Mouse (Mus musculus): Measurements from ENCODE around the gene Scap.
A peak's percentile ranks its signal among the peaks of the same experiment; 100 is the strongest.
"Not testable (repeated sequence)": the region's sequence is repeated elsewhere in the genome, so short reads cannot be mapped to it uniquely, and the experiment has no call there.

The Scap gene

DNA sequence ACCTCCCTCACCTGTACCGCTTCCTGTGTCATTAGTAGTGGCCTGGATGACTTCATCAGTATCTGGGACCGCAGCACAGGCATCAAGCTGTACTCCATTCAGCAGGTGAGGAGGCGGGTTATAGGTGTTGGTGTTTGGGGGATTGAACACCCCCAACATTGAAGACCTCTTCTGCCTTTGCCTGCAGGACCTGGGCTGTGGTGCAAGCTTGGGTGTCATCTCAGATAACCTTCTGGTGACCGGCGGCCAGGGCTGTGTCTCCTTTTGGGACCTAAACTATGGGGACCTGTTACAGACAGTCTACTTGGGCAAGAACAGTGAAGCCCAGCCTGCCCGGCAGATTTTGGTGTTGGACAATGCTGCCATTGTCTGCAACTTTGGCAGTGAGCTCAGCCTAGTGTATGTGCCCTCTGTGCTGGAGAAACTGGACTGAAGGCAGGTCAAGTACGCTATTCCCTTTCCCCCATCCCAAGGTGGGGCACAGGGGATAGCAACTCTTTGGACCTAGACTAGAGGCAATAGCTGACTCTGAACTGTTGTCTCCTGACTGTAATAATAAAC, 51.4 kb downstream of the Scap start:
- DNase-seq (ENCODE audit: low read depth, low spot score) = no peak

DNA sequence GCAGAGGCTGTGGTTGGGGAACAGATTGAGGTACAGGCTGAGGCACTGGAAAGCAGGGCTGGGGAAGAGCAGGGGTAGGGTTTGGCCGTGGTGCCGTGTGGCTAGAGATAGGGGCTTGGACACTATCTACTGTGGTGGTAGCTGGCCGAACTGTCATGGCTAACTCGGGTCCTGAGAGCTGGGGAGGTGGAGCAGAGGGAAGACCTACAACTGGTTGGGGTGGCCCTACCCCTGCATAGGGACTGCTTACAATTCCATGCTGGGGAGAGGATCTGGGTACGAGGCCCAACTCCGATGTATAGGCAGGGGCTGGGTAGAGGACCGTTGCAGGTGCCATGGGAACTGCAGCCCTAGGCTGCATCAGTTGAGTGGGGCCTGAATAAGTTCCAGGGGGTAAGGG, 54.9 kb downstream of the Scap start:
- DNase-seq (ENCODE audit: low read depth, low spot score) = no peak

DNA sequence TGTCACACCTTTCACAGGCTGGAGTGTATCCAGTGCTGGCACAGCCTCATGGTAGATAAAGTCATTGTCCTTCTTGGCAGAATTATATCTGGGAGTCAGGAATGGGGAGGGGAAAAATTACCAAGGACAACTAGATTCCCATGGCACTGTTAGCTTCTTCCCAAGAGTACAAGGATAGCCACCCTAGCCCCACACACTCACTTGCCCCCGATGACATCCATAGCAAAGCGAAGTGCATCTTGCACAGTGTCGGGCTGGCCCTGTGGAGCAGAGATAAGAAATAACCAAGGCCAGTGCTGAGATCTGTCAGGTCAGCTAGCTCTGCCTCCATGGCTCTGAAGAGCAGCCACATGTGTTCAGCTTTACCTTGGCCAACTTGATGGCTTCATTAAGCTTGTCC, 57.8 kb downstream of the Scap start:
- no peak for DNase-seq (ENCODE audit: low read depth, low spot score)

DNA sequence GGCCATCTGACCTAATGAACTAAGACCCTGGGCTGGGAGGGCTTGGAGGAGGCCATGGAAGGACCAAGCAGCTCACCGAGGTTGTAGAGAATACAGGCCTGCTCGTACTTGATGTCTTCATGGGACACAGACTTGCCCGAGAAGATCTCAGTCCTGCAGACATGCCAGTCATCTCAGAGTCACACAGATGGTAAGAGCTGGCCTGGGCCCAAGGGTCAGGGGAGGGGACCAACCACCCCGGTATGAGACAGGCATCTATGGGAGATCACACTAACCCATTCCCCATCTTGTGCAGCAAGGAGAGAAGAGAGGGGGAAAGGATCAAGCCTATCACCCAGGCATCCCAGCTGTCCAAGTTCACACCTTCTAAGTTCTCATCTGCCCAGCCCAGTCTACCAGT, 60.2 kb downstream of the Scap start:
- DNase-seq (ENCODE audit: low read depth, low spot score) = no peak

DNA sequence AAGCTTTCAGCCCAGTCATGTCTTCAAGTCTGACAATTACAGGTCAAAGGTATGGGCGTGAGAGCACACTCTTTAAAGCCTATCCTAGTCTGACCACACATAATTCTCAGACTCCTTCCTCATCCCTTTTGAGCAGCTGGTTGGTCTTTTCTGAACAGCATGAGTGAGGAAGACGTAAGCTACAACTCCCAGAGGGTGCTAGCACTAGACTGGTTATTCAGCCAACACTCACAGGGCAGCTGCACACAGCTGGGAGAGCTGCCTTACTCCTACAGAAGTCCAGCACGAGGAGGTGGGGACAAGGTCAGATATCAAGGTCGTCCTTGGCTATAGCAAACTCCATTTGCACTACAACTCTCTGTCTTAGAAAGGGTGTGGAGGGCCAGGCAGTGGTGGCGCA, 67.6 kb downstream of the Scap start:
- DNase-seq (ENCODE audit: low read depth, low spot score) = no peak

DNA sequence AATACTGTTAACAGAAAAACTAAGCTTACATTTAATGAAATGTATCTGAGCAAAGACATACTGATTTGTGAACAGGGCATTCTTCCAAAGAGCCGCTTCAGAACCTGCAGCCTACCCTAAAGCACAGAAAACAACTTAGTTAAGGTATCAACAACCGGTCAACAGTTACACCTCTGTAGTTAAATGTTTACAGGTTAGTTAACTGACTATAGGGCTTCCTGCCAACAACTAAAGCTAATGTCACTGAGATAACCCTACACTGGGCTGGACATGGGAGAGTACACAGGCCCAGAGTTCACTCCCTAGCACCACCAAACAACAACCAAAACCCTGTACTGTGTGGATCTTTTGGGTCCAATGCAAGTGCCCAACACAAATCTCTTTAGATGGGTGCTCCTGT, 69.6 kb downstream of the Scap start:
- no peak for DNase-seq (ENCODE audit: low read depth, low spot score)

DNA sequence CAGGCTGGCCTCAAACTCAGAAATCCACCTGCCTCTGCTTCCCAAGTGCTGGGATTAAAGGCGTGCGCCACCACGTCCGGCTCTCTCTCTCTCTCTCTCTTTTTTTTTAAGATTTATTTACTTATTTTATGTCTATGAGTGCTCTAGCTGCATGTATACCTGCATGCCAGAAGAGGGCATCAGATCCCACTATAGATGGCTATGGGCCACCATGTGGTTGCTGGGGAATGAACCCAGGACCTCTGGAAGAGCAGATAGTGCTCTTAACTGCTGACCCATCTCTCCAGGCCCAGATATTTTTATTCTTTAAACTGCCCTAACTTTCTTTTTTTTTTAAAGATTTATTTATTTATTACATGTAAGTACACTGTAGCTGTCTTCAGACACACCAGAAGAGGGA, 70.2 kb downstream of the Scap start:
- not testable (repeated sequence) for DNase-seq (ENCODE audit: low read depth, low spot score)

DNA sequence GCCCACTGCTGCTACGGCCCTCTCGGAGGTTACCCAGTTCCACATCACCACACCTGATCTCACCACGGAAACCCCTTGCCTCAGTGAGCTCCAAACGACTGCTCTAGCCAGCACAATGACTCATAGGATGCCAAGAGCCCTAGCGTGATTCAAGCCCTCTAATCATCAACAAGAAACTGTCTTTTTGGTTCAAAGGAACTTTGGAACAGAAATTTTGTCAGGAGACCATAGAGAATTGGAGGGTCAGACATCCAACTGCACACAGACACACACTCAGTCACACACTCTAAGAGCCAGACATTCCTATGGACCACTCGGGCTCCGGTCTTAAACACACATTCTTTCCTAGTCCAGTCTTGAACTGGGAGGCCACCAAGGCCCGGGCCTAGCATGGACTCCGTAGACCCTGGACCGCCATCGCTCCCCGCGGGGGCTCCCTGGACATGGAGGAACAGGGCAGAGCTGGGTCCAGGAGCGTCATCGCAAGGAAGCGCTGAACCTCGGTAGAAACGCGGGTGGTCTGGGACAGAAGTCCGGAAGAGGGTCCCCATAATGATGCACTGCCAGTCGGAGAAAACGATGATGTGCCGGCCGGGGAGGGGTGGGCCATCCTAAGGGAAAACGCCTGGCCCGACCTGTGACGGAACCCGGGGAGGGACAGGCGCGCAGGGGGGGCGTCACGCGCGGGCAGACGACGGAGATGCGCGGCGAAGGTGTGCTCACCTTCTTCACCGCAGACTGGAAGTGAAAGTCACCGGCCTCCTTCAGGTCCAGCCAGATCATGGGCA, 74.4 kb downstream of the Scap start:
- DNase-seq (ENCODE audit: low read depth, low spot score) = peak; percentile 57

DNA sequence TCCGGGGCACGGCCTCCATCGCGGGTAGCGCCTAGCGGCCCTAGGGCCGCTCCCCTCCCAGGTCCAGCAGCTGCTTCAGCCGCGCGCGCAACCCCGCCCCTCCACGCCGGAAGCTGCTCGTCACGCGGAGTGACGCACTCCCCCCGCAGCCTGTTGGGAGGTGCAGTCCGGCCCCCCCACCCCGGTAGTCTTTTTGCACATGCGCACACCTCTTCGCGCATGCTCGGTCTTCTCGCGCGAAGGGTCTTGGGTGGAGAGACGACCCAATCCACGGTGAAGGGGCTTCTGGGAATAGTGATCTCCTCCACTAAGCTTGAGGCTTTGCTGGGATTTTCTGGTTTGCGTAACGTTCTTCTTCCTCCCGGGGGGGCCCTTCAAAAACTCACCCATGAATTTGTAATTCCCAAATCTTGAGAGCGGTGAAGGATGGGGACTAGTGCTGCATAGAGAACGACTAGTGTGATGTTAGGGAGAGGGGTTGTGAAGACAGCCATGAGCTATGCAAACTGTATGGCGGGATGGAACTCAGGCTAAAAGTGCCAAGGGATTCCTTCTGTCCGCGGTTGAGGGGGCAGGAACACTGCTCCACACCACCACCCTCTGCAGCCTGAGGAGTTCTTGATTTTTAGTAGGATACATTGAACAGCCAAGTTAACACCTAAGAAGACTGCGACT, 75.1 kb downstream of the Scap start, which contains the start of gene Ptpn23:
Gene Ptpn23, minus strand, starts transcription at position 115 of the 675 bp plus-strand sequence.
- DNase-seq (ENCODE audit: low read depth, low spot score) = peak; percentile 96

DNA sequence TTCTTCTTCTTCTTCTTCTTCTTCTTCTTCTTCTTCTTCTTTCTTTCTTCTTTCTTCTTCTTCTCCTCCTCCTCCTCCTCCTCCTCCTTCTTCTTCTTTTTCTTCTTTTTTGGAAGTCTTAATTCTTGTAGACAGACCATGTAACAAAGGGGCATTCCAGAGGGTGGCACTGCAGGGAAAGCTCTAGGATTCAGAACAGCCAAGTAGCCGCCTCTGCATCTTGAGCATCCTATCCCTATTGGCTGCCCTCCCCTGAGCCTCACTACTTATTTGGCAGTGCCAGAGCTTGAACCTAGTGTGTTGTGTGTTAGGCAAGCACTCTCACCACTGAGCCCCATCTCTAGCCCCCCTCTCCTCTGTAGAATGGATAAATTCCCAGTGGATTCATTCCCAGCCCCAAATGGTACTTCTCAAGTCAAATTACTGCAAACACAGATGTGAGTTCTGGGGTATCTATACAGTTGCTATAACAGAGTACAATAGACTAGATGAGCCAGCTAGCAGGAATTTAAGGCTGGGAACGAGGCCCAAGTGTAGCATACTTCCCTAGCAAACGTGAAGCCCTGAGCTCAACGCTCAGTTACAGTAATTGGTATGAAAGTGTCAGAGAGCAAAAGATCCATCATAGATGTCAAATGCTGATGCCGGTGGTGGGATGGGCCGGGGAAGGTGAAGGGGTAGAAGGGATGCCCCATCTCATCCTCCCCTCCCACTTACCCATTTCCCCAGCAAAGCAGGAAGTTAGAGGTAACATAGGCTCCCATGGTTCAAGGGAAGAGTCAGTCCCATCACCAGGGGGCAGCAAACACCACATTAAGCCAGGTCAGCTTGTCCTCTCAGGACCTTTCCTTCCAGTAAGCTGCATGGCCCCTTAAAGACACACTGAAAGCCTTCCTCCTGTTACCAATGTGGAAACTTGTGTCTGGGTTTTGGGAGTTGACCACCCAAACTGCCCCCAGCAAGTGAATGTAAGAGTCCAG, 78.1 kb downstream of the Scap start:
- DNase-seq (ENCODE audit: low read depth, low spot score) = peak; percentile 84

DNA sequence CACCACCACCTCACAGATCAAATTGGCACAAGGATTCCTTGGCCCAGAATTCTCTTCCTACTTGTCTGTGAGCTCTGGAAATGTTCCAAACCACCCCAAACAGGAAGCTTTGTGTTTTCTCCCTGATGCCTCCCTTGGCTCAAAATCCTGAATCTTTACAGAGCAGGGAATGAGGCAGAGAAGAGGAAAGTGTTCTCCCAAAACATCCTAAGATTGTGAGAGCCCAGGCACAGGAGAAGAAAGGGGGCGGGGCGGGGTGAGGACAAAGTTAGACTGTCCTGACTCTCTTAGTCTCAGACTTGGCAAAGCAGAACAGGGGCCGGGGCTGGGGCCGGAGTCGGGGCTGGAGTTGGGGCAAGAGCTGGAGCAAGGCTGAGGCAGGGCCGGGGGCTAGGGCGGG, 79.8 kb downstream of the Scap start:
- no peak for DNase-seq (ENCODE audit: low read depth, low spot score)

DNA sequence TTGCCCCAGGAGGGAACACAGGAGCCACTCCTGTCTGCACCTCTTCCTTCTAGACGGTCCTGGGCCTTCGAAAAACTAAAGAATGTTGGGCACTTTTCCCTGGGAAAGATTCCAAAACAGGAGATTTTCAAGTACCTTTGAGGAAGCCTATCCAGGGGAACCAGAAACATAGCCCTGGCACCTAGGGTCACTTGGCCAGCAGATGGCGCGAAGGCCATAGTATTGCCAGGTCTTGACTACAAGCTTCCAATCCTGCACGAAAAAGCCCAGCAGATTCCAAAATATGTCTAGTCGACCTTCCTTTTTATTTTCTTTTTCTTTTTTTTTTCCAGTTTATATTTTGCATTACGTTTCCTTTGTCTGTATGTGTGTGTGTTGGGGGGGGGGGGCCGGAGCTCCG, 80.7 kb downstream of the Scap start:
- DNase-seq (ENCODE audit: low read depth, low spot score) = no peak

DNA sequence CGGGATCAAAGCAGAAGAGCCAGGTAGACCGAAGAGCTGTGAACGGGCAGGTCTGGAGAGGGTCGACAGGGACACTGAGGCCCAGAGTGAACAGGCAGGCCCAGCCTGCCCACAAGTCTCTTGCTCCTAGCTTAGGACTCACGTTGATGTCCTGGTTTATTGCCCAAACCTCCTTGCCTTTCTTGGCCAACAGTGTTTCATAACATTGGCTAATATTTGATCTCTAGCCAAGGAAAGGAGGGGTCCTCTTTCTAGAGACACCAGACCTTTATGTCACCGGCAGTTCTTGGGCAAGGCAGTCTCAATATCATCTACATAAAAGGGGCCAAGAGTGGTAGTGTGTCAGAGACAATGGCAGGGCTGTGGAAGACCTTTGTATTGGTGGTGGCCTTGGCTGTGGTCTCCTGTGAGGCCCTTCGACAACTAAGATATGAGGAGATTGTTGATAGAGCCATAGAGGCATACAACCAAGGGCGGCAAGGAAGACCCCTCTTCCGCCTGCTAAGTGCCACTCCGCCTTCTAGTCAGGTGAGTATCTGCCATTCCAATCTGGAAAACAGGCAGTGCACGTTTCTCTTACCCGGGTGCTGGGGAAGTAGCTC, 86.5 kb downstream of the Scap start, which contains the start of gene Ngp:
Gene Ngp, plus strand, starts transcription at position 237 of the 602 bp plus-strand sequence.
- no peak for DNase-seq (ENCODE audit: low read depth, low spot score)

DNA sequence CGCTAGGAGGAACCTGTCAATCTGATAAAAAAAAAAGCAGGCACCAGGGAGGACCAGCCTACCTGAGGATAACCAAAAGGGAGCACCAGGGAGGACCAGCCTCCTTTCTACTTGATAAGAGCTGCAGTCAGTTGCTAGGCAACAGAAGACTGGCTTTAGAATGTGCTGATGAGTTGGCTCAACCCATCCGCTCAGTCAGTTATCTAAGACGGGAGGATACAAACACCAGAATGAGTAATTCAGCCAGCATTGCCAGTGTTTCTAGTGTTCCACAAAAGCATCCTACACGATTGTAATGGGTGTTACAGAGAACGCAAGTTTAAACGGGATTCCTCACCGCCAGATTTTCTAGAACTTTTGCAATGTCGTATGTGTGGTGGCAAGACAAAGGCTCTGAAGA, 98.2 kb downstream of the Scap start:
- DNase-seq (ENCODE audit: low read depth, low spot score) = no peak

DNA sequence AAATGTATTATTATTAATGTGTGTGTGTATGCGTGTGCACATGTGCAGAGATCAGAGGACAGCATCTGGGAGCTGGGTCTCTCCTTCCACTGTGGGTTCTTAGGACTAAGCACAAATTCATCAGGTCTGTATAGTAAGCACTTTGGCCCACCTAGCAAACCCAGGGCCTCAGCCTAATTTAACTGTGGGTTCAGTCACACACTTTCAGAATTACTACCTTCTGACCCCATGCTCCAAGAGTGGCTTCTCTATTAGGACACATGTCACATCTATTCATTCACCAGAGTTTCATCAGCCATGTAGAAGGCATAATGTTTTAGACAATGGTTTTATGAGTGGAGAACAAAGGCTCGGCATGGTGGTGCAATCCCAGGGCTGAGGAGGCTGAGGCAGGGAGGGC, 100.0 kb downstream of the Scap start:
- no peak for DNase-seq (ENCODE audit: low read depth, low spot score)
